Mouse (Mus musculus): ENCODE data around the gene Fto. TPM values are rescaled to one million over a fixed set of nuclear protein-coding genes. Genes with fewer than 3 reads are reported as not detected.

The Fto gene
- polyA plus RNA-seq, 1 experiment from 2014 or later = 63.7 TPM

GRCm38 (mm10) chr8:91283815-91284214 lies 29.5 kb upstream of the Fto start:
- H3K27me3 ChIP-seq = no peaks in the 10 kb centered on the region
- POLR2A ChIA-PET = no interaction called here
- DNase-seq (ENCODE audit: low read depth, low spot score) = no peak
- CTCF ChIA-PET = no interaction called here
- in situ Hi-C loops (cut with MboI; ENCODE audit: low pct_unique_long_range_greater_than_20kb) = no loop called here
- no peak for TF ChIP-seq CTCF (IDR thresholded peaks at IDR 0.05)
- no peak for ATAC-seq

- no peak for ATAC-seq
- POLR2A ChIA-PET = no interaction called here
- in situ Hi-C loops (cut with MboI; ENCODE audit: low pct_unique_long_range_greater_than_20kb) = no loop called here
- no peaks in the 10 kb centered on the region for H3K27me3 ChIP-seq
- TF ChIP-seq CTCF (IDR thresholded peaks at IDR 0.05) = no peak
- no peak for DNase-seq (ENCODE audit: low read depth, low spot score)
- CTCF ChIA-PET = no interaction called here
Measured at GRCm38 (mm10) chr8:91286237-91286636, 27.1 kb upstream of the Fto start.

DNA sequence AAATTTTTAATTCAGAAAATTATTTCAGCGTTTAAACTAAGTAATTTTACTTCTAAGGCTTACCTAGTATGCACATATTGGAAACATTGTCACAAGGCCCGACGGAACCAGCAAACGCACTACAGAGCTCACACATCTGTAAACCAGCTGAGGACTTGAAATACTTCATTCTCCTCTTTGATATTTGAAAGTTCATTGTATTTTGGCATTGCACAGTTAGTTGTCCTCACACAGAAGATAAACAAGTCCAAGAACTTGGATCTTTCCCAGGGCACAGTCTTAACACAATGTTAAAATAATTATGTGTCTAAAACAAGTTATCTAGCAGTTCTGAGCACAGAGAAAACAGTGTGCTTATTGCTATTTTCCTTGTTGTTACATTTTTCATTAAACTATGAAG lies 22.7 kb upstream of the Fto start:
- in situ Hi-C loops (cut with MboI; ENCODE audit: low pct_unique_long_range_greater_than_20kb) = no loop called here
- no peaks in the 10 kb centered on the region for H3K27me3 ChIP-seq
- CTCF ChIA-PET = interaction anchor here (0.9 kb wide), 1 partner anchor 9 kb away, joined by 3 read pairs; no protein-coding TSS in a partner anchor
- DNase-seq (ENCODE audit: low read depth, low spot score) (no peak), ATAC-seq (no peak)
- TF ChIP-seq CTCF (IDR thresholded peaks at IDR 0.05) = no peak
- POLR2A ChIA-PET = no interaction called here

GRCm38 (mm10) chr8:91295786-91296185 lies 17.5 kb upstream of the Fto start:
- H3K27me3 ChIP-seq = no peaks in the 10 kb centered on the region
- TF ChIP-seq CTCF (IDR thresholded peaks at IDR 0.05) = no peak
- in situ Hi-C loops (cut with MboI; ENCODE audit: low pct_unique_long_range_greater_than_20kb) = no loop called here
- ATAC-seq (no peak), DNase-seq (ENCODE audit: low read depth, low spot score) (no peak)
- ChIA-PET CTCF (no interaction called here), POLR2A (no interaction called here)

DNA sequence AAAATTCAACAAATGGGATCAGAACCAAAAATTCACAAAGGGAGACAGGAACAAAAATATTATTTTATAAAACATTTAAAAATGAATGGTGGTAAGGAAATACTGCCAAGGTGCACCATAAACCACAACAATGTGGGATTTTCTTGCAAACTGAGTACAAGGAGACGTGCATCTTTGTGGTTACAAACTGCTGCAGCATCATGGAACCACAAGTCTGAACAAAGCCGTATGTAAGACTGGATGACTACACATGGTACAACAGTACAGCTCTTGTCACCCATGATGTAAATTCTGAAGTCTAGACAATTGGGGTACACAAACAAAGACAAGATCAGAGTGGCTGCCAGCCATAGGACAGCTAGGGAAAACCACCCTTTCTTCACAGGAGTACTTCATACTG lies 14.7 kb upstream of the Fto start:
- ChIA-PET CTCF (interaction anchor here (1.2 kb wide), 1 partner anchor 9 kb away, joined by 3 read pairs; no protein-coding TSS in a partner anchor), POLR2A (no interaction called here)
- DNase-seq (ENCODE audit: low read depth, low spot score) (no peak), ATAC-seq (no peak)
- no peak for TF ChIP-seq CTCF (IDR thresholded peaks at IDR 0.05)
- in situ Hi-C loops (cut with MboI; ENCODE audit: low pct_unique_long_range_greater_than_20kb) = no loop called here
- H3K27me3 ChIP-seq = no peaks in the 10 kb centered on the region

GRCm38 (mm10) chr8:91304481-91305386 lies 8.6 kb upstream of the Fto start:
- no peak for DNase-seq (ENCODE audit: low read depth, low spot score)
- TF ChIP-seq CTCF (IDR thresholded peaks at IDR 0.05) = no peak
- no peaks in the 10 kb centered on the region for H3K27me3 ChIP-seq
- ATAC-seq = no peak
- CTCF ChIA-PET = no interaction called here
- in situ Hi-C loops (cut with MboI; ENCODE audit: low pct_unique_long_range_greater_than_20kb) = no loop called here
- POLR2A ChIA-PET = no interaction called here

DNA sequence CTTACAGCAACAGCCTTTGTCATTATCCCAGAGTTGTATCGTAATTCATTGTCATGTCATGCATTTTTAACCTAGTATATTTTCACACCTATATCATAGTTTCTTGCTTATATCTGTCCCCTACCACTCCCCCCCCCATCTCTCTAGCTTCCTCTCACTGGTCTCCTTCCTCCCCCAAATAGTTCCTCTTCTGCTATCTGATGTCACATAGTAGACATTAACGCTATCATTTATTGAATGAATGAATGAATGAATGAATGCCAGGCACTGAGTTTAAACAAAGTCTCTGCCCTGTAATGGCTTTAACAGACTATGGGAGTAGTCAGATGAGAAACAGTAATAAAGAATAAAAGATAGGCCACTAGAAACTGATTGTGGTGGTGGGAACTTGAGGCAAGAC lies 983 bp upstream of the Fto start:
- no peak for TF ChIP-seq CTCF (IDR thresholded peaks at IDR 0.05)
- DNase-seq (ENCODE audit: low read depth, low spot score) (no peak), ATAC-seq (no peak)
- in situ Hi-C loops (cut with MboI; ENCODE audit: low pct_unique_long_range_greater_than_20kb) = no loop called here
- H3K27me3 ChIP-seq = no peaks in the 10 kb centered on the region
- CTCF ChIA-PET = no interaction called here
- POLR2A ChIA-PET = no interaction called here

GRCm38 (mm10) chr8:91317567-91318227 lies 4.4 kb downstream of the Fto start:
- DNase-seq (ENCODE audit: low read depth, low spot score) = no peak
- POLR2A ChIA-PET = interaction anchor here (0.6 kb wide), 1 partner anchor 55 kb away, joined by 3 read pairs; no protein-coding TSS in a partner anchor
- TF ChIP-seq CTCF (IDR thresholded peaks at IDR 0.05) = no peak
- in situ Hi-C loops (cut with MboI; ENCODE audit: low pct_unique_long_range_greater_than_20kb) = no loop called here
- CTCF ChIA-PET = no interaction called here
- no peak for ATAC-seq
- H3K27me3 ChIP-seq = no peaks in the 10 kb centered on the region

GRCm38 (mm10) chr8:91318938-91319729 lies 5.8 kb downstream of the Fto start:
- no peak for DNase-seq (ENCODE audit: low read depth, low spot score)

DNA sequence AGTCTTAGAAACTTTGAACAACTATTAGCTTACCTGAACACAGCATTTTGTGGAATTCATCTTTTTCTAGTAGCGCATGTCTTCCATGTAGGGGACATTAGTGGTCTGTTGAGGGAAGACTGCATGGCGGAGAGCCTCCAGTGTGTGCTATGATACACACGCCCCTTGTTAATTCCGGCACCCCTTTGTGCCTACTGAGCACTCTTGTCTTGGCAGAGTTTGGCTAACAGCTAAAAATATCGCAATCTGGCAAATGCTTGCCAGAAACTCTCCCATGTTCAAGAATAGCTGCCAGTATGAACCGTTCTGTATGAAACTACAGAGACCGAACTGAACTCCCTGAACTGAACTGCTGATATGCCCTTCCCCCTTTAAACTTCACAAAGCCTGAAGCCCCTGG lies 10.2 kb downstream of the Fto start:
- CTCF ChIA-PET = no interaction called here
- no peak for ATAC-seq
- H3K27me3 ChIP-seq = no peaks in the 10 kb centered on the region
- no peak for TF ChIP-seq CTCF (IDR thresholded peaks at IDR 0.05)
- POLR2A ChIA-PET = no interaction called here
- in situ Hi-C loops (cut with MboI; ENCODE audit: low pct_unique_long_range_greater_than_20kb) = no loop called here
- no peak for DNase-seq (ENCODE audit: low read depth, low spot score)

More at GRCm38 (mm10) chr8:91318938-91319729, 5.8 kb downstream of the Fto start:
- ATAC-seq = no peak
- TF ChIP-seq CTCF (IDR thresholded peaks at IDR 0.05) = no peak
- no peaks in the 10 kb centered on the region for H3K27me3 ChIP-seq
- CTCF ChIA-PET = interaction anchor here (0.5 to 1.3 kb wide), 2 partner anchors 10 to 12 kb away, joined by 3 read pairs; no protein-coding TSS in a partner anchor
- in situ Hi-C loops (cut with MboI; ENCODE audit: low pct_unique_long_range_greater_than_20kb) = no loop called here
- POLR2A ChIA-PET = no interaction called here

Measured in Patski (cell line).